Mouse (Mus musculus) bone marrow macrophage, adult 2 months (primary cell): ENCODE results near the gene Mill1.
"Not testable (repeated sequence)": the region's sequence is repeated elsewhere in the genome, so short reads cannot be mapped to it uniquely, and the experiment has no call there.

Experiments
- CTCF ChIP-seq: IDR thresholded peaks from 2 replicates; pipeline ENCODE4 v1.5.1; 2012; ENCODE audit warnings: low read depth, mild to moderate bottlenecking, low read length, moderate library complexity
- POLR2A ChIP-seq: IDR thresholded peaks from 2 replicates; pipeline ENCODE4 v1.6.1; 2012; ENCODE audit warnings: mild to moderate bottlenecking, low read depth, low read length, borderline replicate concordance

GRCm38 (mm10) chr7:18243959-18244573 is 1.1 kb upstream of the Mill1 start:
- TF ChIP-seq CTCF, POLR2A: not testable (repeated sequence)
